Mouse (Mus musculus) CD4-positive, CD25-positive, alpha-beta regulatory T cell, adult 4 months (primary cell): ENCODE results near the gene Cpeb2. TPM values are rescaled to one million over a fixed set of nuclear protein-coding genes. Genes with fewer than 3 reads are reported as not detected.

Experiments used
- ATAC-seq: one replicate; pipeline ENCODE4 v1.8.0; 2017
- polyA plus RNA-seq, 2 experiments: library from polyadenylated mRNA; unstranded; fragments of 100-300 nt; shearing (Covaris generic); gene quantifications; one replicate each; pipeline ENCODE4 v1.2.1; 2017

Gene Cpeb2
- polyA plus RNA-seq, 2 experiments from 2014 or later, result 1.3 to 3.2 TPM

DNA sequence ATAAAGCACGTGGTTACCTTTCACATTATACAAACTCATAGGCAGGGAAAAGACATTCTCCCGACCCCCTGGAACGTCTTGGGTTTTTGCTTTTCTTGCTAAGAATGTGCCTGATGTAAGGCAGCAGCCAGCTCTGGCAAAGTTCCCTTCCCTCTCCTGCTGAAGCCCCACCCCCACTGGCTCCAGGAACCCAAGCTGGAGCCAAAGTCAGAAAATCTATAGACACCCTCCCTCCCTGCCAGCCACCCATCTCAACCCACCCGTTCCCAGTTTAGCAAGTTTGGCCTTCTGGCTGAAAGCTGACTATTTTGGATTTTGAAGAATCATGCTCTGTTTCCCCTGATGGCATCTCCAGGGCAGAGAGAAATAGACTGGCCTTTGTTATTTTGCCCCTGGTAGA is 95.6 kb downstream of the Cpeb2 start:
- no peak for ATAC-seq

DNA sequence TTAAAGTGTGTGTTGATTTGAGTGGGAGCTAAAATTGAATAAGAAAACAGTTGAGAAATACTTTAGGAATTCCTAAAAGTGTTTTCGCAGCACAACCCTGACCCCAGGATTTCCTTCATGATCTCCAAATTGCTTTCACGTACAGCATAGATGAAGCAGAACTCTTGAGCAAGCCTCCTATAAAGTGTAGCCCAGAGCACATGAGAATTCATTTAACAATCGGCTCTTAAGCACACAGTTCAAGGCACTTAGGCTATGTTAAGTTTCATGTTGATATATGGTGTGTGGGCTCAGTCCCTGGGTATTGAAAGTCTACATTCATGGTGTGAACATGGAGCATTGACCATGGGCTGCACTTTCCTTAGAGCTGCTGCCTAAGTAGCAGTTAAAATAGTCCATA is 97.3 kb downstream of the Cpeb2 start:
- ATAC-seq, result no peak

DNA sequence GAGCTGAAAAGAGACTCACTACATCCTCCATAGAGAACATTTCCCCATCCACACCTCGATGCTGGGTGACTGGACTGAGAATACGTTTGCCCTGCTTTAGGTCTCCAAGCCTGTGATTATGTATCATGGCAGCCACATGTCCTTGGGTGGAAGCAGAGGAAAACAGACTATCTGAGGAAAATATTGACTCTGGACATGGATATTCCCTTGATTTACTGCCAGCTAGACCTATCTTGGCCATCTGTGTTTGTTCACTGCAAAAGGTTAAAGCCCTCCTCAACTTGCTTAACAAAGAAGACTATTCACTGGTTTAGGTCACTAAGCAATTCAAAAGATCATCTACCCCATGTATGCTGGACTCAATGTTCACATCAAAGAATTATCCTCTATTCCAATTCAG is 101.5 kb downstream of the Cpeb2 start:
- no peak for ATAC-seq

DNA sequence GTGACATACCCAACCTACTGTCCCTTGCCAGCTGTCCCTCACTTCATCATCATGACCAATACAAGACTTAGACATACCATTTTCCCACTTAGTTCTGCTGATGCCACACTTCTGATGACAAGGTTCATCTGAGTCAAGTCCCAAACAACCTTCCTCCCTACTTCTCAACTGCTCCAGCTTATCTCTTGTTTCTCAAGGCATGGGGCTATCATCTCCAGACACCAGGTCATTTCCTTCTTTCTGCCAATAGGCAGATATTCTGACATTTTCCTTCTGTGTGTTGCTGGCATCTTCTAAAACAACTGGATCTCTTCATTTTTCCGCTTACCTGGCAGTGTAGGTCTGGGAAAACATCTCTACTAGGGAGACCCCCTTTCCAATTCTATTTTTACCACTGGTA is 104.2 kb downstream of the Cpeb2 start:
- ATAC-seq, result no peak

DNA sequence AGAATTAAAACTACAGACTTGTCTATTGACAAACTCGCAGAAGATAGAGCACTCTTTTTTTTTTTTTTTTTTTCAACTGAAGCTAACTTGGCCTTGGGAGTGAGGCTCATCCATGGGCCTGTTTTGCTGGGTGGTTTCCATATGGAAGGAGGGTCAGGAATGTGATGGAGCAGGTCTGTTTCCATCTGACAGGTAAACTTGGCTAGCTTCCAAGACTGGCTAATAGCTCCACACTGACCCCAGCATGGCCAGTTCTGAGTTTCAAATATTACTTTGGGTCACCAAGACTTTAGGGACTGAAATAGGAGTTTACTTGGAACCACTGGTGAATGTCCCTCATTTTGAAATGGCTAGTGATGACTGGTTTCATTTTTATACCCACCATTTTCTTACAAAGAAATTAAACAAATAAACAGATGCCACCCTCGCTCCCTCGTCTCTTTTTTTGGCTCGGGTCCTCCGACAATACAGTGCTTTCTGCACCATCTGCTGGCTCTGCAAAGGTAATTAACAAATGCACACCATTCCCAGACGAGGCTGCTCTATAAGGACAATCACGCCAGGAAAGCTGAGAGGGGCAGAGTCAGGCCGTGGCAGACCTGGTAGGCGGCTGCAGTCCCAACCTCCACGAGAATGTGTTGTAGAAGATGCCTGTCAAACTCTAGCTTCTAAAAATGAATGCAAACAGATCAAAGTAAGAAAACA is 106.0 kb downstream of the Cpeb2 start:
- ATAC-seq, result no peak
